Mouse (Mus musculus): ENCODE results near the gene B9d1. TPM values are rescaled to one million over a fixed set of nuclear protein-coding genes. Genes with fewer than 3 reads are reported as not detected.

Gene B9d1
- under 1 TPM in 1 of 2 experiments, not detected in 1; 0.84 TPM for total RNA-seq (2023)

DNA sequence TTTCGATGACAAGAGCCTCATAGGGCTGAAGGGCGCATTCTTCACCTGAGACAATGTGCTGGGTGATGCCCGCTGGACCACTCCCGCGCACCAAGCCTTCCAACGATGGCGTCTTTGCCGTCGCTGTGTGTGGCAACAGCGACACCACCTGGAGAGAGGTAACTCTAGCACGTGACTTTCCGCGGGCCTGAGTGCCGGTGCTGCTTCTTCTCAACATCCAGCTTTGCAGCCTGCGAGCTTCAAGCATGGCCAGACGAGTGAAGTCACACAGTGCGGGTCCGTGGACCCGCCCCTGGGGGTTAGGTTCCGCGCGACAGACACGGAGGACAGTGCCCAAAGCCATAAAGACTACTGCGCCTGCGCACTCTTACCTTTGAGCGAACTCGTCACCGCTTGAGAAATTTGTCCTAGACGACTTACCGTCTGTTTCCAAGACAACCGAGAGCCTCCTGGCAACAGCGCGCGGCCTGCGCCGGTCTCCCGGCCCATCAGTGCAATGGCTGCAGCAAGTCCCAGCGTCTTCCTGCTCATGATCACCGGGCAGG is at the start of gene B9d1:
B9d1 (plus strand) TSS at position 432 of the 545 bp plus-strand sequence.

DNA sequence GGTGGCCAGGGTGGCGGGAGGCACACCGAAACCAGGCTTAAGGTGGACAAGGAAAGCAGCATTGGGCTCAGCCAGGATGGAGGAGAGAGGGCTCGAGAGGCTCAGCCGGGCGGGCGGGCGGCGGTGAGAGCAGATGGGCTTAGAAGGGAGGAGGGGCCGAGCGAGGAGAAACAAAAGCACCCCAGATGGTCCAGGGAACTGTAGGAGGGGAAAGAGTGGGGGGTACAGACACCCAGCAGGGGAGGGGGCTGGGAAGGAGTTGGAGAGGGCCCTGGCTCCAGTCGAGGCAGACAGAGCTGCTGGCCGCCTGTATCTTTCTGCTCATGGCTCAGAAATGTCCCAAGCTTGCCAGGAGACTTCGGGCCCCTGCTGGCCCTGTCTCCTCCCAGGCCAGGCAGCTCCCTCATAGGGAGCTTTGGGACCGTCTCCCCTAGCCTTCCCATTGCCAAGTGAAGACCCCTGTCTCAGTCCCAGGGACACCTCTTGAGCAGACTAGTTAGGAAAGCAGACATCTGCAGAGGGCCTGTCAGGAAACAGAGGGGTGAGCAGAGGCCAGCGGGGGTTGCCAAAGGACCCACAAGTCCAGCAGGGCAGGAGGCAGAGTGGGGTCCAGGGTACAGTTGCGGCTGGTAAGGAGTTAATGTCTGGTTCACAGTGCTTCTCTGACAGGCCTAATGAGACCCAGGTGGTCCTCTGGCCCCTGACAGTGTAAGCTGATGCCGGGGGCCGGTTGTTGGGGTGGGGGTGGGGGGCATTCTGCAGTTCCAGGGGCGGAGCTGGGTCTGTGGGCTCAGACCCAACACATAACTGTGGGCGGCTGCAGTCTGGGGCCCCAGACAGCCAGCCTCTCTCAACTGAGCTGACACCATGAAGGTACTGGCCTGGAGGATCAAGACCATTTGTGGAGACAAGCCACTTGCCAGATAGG is 20.1 kb upstream of the B9d1 start, which contains the start of gene Mfap4:
Mfap4 (plus strand) TSS at position 819 of the 928 bp plus-strand sequence.

GRCm38 (mm10) chr11:61494129-61494997 is 10.6 kb upstream of the B9d1 start, which contains the start of gene Mapk7:
Gene Mapk7, minus strand, starts transcription at chr11:61494406.

Other genes starting within 250 kb of the B9d1 start
- 10 to 100 TPM; 74.3 to 80.6 TPM for gene Aldh3a2, start 237.7 kb upstream of the B9d1 start, total RNA-seq (2023)
- not detected for gene Slc47a2, start 162.3 kb upstream of the B9d1 start, total RNA-seq (2023)
- not detected for gene Slc47a1, start 126.8 kb upstream of the B9d1 start, total RNA-seq (2023)
- gene Rnf112, start 51.0 kb upstream of the B9d1 start, total RNA-seq (2023): not detected
- gene Mfap4, start 19.7 kb upstream of the B9d1 start, total RNA-seq (2023): not detected
- gene Mapk7, start 10.7 kb upstream of the B9d1 start, total RNA-seq (2023): 10 to 100 TPM; 39.2 to 46.6 TPM
- under 1 TPM in 1 of 2 experiments, not detected in 1; 0.49 TPM for gene Epn2, start 74.5 kb downstream of the B9d1 start, total RNA-seq (2023)
- gene Grap, start 148.1 kb downstream of the B9d1 start, total RNA-seq (2023): 10 to 100 TPM in 1 of 2 experiments, 1 to 10 TPM in 1; 7.6 to 13.1 TPM
- gene Fam83g, start 178.9 kb downstream of the B9d1 start, total RNA-seq (2023): under 1 TPM; 0.18 to 0.69 TPM
- gene Slc5a10, start 215.7 kb downstream of the B9d1 start, total RNA-seq (2023): not detected